Mouse (Mus musculus) E14TG2a.4 (cell line): ENCODE results near the gene Clpsl2.

Experiments
- H3K27me3 ChIP-seq: 2 replicates; pipeline ENCODE4 v1.6.1; 2014; ENCODE audit warnings: low read length, control low read depth; ENCODE audit not compliant: insufficient read depth
- H3K36me3 ChIP-seq: 2 replicates; pipeline ENCODE4 v1.6.1; 2014; ENCODE audit warnings: low read length, control low read depth; ENCODE audit not compliant: insufficient read depth
- H3K4me1 ChIP-seq: replicated peaks from 2 replicates; pipeline ENCODE4 v1.6.1; 2014; ENCODE audit warnings: low read depth, low read length, control low read depth
- H3K4me3 ChIP-seq: replicated peaks from 2 replicates; pipeline ENCODE4 v1.5.1; 2014; ENCODE audit warnings: mild to moderate bottlenecking, low read length
- H3K9me3 ChIP-seq: 2 replicates; pipeline ENCODE4 v1.6.1; 2014; ENCODE audit warnings: low read length, control low read depth
- CTCF ChIP-seq: conservative IDR thresholded peaks from 2 replicates; pipeline ENCODE4 v1.5.1; 2014; ENCODE audit warnings: low read length
- NANOG ChIP-seq: IDR thresholded peaks from 2 replicates; pipeline ENCODE4 v1.6.1; 2014; ENCODE audit warnings: borderline replicate concordance, low read length, mixed read lengths
- POU5F1 ChIP-seq: IDR thresholded peaks from 2 replicates; pipeline ENCODE4 v1.6.1; 2014; ENCODE audit warnings: low read length, borderline replicate concordance

Clpsl2 gene

DNA sequence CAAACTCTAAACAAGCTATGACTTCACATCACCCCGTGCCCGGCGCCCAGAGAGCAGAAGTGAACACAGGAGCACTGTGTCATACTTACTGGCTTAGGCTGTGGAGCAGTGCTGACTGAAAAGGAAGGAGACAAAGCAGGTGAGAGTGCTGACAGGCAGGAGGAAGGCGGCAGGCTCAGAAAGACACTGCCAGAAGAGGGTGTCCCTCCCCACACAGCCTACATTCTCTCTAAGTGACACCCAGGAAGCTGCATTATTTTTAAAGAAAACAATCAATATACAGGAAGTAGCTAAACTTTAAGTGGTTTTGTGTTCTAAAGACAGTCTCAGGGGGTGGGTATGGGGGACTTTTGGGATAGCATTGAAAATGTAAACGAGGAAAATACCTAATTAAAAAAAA, 51.6 kb downstream of the Clpsl2 start:
- Histone ChIP-seq H3K27me3 (no peaks in the 10 kb centered on the region), H3K4me3 (no peak overlapping the region), H3K4me1 (peaks cover 39% of the 10 kb centered on the region), H3K9me3 (no peaks in the 10 kb centered on the region), H3K36me3 (peaks cover 95% of the 10 kb centered on the region)
- TF ChIP-seq POU5F1, result no peak
- TF ChIP-seq CTCF, result no peak
- no peak for TF ChIP-seq NANOG

DNA sequence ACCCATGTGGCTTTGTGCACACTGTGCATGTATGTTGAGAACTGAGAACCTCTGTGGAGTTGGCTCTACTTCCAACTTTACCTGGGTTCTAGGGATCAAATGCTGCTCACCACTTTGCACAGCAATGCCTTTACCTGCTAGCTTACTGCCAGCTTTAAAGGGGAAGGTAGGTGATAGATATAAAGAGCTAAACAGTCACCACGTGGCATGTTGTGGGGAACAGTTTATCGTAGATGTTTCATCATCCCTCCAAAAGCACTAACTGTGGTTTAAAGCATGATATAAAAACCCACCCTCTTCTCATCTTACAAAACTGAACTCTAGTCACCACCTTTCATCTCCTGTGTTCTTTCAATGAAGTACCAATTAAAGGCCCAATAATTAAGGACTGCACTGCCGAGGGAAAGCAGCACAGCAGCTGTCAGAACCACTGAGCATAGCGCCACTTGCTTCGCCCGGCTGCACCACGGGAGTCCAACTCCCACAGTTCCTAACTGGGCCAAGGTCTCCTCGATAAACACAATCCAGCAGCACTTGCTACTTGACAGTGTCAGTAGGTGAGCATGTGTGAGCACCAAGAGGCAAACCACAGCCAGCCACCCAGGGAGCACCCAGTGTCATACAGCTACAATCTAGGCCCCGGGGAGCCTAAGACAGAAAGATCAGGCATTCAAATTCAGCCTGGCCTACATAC, 52.5 kb downstream of the Clpsl2 start:
- Histone ChIP-seq H3K4me1 (peaks cover 34% of the 10 kb centered on the region), H3K4me3 (no peak overlapping the region), H3K36me3 (peaks cover 95% of the 10 kb centered on the region), H3K27me3 (no peaks in the 10 kb centered on the region), H3K9me3 (no peaks in the 10 kb centered on the region)
- TF ChIP-seq NANOG, result no peak
- no peak for TF ChIP-seq CTCF
- TF ChIP-seq POU5F1, result no peak
